Comparison of ENCODE assay signal across 13 mouse cellular contexts in genomic region chr6:63963789-63964188, GRCm38 (mm10).
A peak's percentile ranks its signal among the peaks of the same experiment; 100 is the strongest.
DNase-seq lines count a peak whose midpoint lies in the region; ATAC-seq lines count a peak whose summit lies in the region.
"Had no signal": no experiment of that assay in that cellular context is flagged by ENCODE, and none has a peak within 500 bp of the region (broad histone marks: within the 10 kb centered on the region; RNA-seq: fewer than 3 reads in every experiment).

No protein-coding gene starts in this region.

- no peak overlapping the region for H3K4me3 ChIP-seq in midbrain, embryonic 13.5 days (replicated peaks)
- no peak overlapping the region for H3K4me3 ChIP-seq in midbrain, embryonic 10.5 days
- H3K4me3 ChIP-seq in intestine, embryonic 16.5 days (ENCODE audit: low read length), result no peak overlapping the region
- H3K4me3 ChIP-seq: embryonic facial prominence, embryonic 13.5 days had no signal

- DNase-seq in cerebellum, adult 9-11 months, result peak; percentile 11
- no peak for DNase-seq in cerebellum, adult 11 months
- no peak for DNase-seq in midbrain, embryonic 10.5 days (ENCODE audit: low spot score)
- DNase-seq in right cerebral cortex, postnatal 14 days, result no peak
- DNase-seq in gastrocnemius, postnatal 4 days (ENCODE audit: low spot score in 2 of 2), result no peak
- no peak for DNase-seq in left cerebral cortex, postnatal 25 days (ENCODE audit: low spot score in 2 of 2)
- DNase-seq: kidney, adult 18-20 months; thymus, postnatal 36 days had no signal

- no peaks in the 10 kb centered on the region for H3K27me3 ChIP-seq in midbrain, embryonic 13.5 days
- H3K27me3 ChIP-seq in midbrain, embryonic 10.5 days (ENCODE audit: low read depth, poor library complexity, severe bottlenecking), result no peaks in the 10 kb centered on the region
- H3K27me3 ChIP-seq in intestine, embryonic 16.5 days (replicated peaks; ENCODE audit: control insufficient read depth, insufficient read depth, low read length), result no peaks in the 10 kb centered on the region
- H3K27me3 ChIP-seq: embryonic facial prominence, embryonic 13.5 days; Patski had no signal

- H3K36me3 ChIP-seq in midbrain, embryonic 13.5 days, result no peaks in the 10 kb centered on the region
- H3K36me3 ChIP-seq in midbrain, embryonic 10.5 days, result no peaks in the 10 kb centered on the region
- no peaks in the 10 kb centered on the region for H3K36me3 ChIP-seq in intestine, embryonic 16.5 days (ENCODE audit: control insufficient read depth, insufficient read depth, low read length)
- H3K36me3 ChIP-seq: embryonic facial prominence, embryonic 13.5 days had no signal

- peaks cover 11% of the 10 kb centered on the region; the same call in 1 of the 2 replicates for H3K4me1 ChIP-seq in midbrain, embryonic 13.5 days (replicated peaks)
- no peaks in the 10 kb centered on the region for H3K4me1 ChIP-seq in midbrain, embryonic 10.5 days
- no peaks in the 10 kb centered on the region for H3K4me1 ChIP-seq in intestine, embryonic 16.5 days (ENCODE audit: control insufficient read depth, insufficient read depth, low read length)
- H3K4me1 ChIP-seq: embryonic facial prominence, embryonic 13.5 days had no signal

- peak; percentile 68 for ATAC-seq in midbrain, embryonic 13.5 days
- ATAC-seq in intestine, embryonic 16.5 days, result peak; percentile 67
- ATAC-seq: Patski had no signal

- intact Hi-C loops in left cerebral cortex, postnatal 25 days (cut with DNase I), result no loop called here

- H3K27ac ChIP-seq in midbrain, embryonic 13.5 days, result no peak overlapping the region
- H3K27ac ChIP-seq in midbrain, embryonic 10.5 days (replicated peaks), result no peak overlapping the region
- no peak overlapping the region for H3K27ac ChIP-seq in intestine, embryonic 16.5 days (ENCODE audit: low read length)
- H3K27ac ChIP-seq: embryonic facial prominence, embryonic 13.5 days had no signal

- WGBS in midbrain, embryonic 13.5 days, result 74% methylated on average over 3 of the region's 3 CpGs
- WGBS in midbrain, embryonic 10.5 days, result 83% methylated on average over 3 of the region's 3 CpGs
- WGBS in intestine, embryonic 16.5 days, result 37% methylated on average over 3 of the region's 3 CpGs

- H3K9ac ChIP-seq in midbrain, embryonic 13.5 days (replicated peaks), result no peak overlapping the region
- H3K9ac ChIP-seq in intestine, embryonic 16.5 days (ENCODE audit: low read depth, low read length), result no peak overlapping the region
- H3K9ac ChIP-seq: embryonic facial prominence, embryonic 13.5 days had no signal

- no peaks in the 10 kb centered on the region for H3K9me3 ChIP-seq in midbrain, embryonic 13.5 days
- H3K9me3 ChIP-seq in midbrain, embryonic 10.5 days (replicated peaks), result no peaks in the 10 kb centered on the region
- no peaks in the 10 kb centered on the region for H3K9me3 ChIP-seq in intestine, embryonic 16.5 days (ENCODE audit: control insufficient read depth, low read length)
- H3K9me3 ChIP-seq: embryonic facial prominence, embryonic 13.5 days had no signal

- no peak overlapping the region for H3K4me2 ChIP-seq in midbrain, embryonic 13.5 days (replicated peaks)
- no peak overlapping the region for H3K4me2 ChIP-seq in intestine, embryonic 16.5 days (ENCODE audit: low read depth, low read length)
- H3K4me2 ChIP-seq: embryonic facial prominence, embryonic 13.5 days; heart, embryonic 11.5 days had no signal
